Mouse (Mus musculus) stomach, postnatal 0 days (tissue): ENCODE measurements around the gene Rassf8. TPM values are rescaled to one million over a fixed set of nuclear protein-coding genes. Genes with fewer than 3 reads are reported as not detected.

ENCODE experiments used
- ATAC-seq: fragments of 200-750 bp; cut with Nextera tagmentation; 2 replicates; pipeline ENCODE4 v1.8.0; 2017; ENCODE audit not compliant: low FRiP score, low TSS enrichment
- DNase-seq: peaks from one replicate; pipeline ENCODE4 v3.0.0-alpha.2; 2016; ENCODE audit warnings: low spot score
- H3K27ac ChIP-seq: fragments of 300-500 bp; sonication (generic); replicated peaks from 2 replicates; pipeline ENCODE4 v1.5.1; 2014; ENCODE audit warnings: mild to moderate bottlenecking, control low read depth
- H3K27me3 ChIP-seq: fragments of 300-500 bp; sonication (generic); 2 replicates; pipeline ENCODE4 v1.6.1; 2014; ENCODE audit warnings: low read length; ENCODE audit not compliant: control insufficient read depth, insufficient read depth
- H3K36me3 ChIP-seq: fragments of 300-500 bp; sonication (generic); 2 replicates; pipeline ENCODE4 v1.6.1; 2014; ENCODE audit warnings: low read length, mixed read lengths; ENCODE audit not compliant: control insufficient read depth, insufficient read depth
- H3K4me1 ChIP-seq: fragments of 300-500 bp; sonication (generic); replicated peaks from 2 replicates; pipeline ENCODE4 v1.6.1; 2014; ENCODE audit warnings: antibody characterized with exemption; ENCODE audit not compliant: control insufficient read depth, insufficient read depth
- H3K4me2 ChIP-seq: fragments of 300-500 bp; sonication (generic); replicated peaks from 2 replicates; pipeline ENCODE4 v1.6.1; 2014; ENCODE audit warnings: low read depth, mild to moderate bottlenecking, control low read depth, moderate library complexity
- H3K4me3 ChIP-seq: fragments of 300-500 bp; sonication (generic); 2 replicates; pipeline ENCODE4 v1.5.1; 2014; ENCODE audit warnings: low read depth, low read length, control low read depth
- H3K9ac ChIP-seq: fragments of 300-500 bp; sonication (generic); 2 replicates; pipeline ENCODE4 v1.6.1; 2014; ENCODE audit warnings: mild to moderate bottlenecking, low read length, control low read depth, mixed read lengths
- H3K9me3 ChIP-seq: fragments of 300-500 bp; sonication (generic); 2 replicates; pipeline ENCODE4 v1.6.1; 2016; ENCODE audit warnings: low read length; ENCODE audit not compliant: control insufficient read depth
- CTCF ChIP-seq: IDR thresholded peaks from 2 replicates; pipeline ENCODE4 v1.5.1; 2016; ENCODE audit warnings: antibody characterized with exemption, low read depth, mild to moderate bottlenecking, moderate library complexity
- EP300 ChIP-seq: optimal IDR thresholded peaks from 2 replicates; pipeline ENCODE3; 2016; ENCODE audit warnings: antibody characterized with exemption
- WGBS: fragments of 180-500 bp; shearing (Covaris S2); extraction: QIAGEN DNeasy Blood & Tissue Kit; methylation state at CpG from one replicate; pipeline ENCODE4 v1.1.7; 2014; 5-methylcytosine and 5-hydroxymethylcytosine counted together
- polyA plus RNA-seq: library from polyadenylated mRNA; unstranded; fragments of >200 nt; fragmentation: Nextera tagmentation; extraction: Ambion mirVana; gene quantifications from 2 replicates; pipeline ENCODE4 v1.2.1, GENCODE M21; 2015

The Rassf8 gene
- polyA plus RNA-seq, 1 experiment from 2014 or later, result 5.9 TPM

DNA sequence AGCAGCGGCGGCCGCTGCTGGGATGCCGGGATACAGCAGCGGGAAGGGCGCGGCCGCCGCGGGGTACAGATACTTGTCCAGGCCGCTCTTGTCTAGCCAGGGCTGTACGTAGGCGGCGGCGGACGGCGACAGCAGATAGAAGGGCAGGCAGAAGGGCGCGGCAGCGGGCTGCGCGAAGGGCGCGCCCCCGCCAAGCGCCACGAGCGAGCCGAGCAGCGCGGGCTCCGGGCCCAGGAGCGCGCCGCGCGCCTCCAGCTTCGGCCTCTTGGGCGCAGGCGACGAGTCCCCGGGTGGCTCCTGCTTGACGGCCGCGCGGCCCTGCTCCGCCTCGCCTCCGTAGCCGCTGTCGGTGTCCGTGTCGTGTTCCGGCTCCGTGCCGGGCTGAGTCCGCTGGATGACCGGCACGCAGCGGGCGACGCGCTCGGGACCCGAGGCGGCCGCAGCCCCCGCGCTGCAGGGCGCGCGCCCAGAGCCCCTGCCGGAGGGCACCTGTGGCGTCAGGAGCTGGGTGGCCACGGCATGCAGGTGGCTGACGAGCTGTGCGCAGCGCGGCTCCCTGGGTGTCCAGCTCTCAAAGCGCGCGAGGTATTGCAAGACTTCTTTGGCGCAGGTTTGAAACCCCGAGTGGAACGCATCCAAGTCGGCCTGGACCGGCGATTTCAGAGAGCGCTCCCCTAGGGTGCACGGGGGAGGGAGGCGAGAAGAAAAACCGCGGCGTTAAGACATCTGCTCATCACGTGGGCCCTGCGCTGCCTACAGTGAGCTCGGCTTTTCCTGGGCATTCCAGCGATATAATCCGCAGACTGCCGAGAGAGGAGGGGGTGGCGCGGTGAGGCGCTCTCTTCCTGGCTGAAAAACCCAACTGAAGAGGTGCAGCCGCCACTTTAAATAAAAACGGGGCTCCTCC, 116.8 kb downstream of the Rassf8 start:
- DNase-seq (peak; percentile 54), ATAC-seq (peak; percentile 57)
- Histone ChIP-seq H3K27ac (no peak overlapping the region), H3K4me3 (peak overlapping the region; percentile 54), H3K4me1 (no peaks in the 10 kb centered on the region), H3K27me3 (peaks cover 6% of the 10 kb centered on the region; the same call in 1 of the 2 replicates), H3K4me2 (peak overlapping the region; percentile 98), H3K9ac (peak overlapping the region; percentile 60), H3K36me3 (no peaks in the 10 kb centered on the region), H3K9me3 (no peaks in the 10 kb centered on the region)
- under 1% methylated on average over 97 of the region's 105 CpGs for WGBS
- TF ChIP-seq EP300, result no peak
- TF ChIP-seq CTCF, result no peak

DNA sequence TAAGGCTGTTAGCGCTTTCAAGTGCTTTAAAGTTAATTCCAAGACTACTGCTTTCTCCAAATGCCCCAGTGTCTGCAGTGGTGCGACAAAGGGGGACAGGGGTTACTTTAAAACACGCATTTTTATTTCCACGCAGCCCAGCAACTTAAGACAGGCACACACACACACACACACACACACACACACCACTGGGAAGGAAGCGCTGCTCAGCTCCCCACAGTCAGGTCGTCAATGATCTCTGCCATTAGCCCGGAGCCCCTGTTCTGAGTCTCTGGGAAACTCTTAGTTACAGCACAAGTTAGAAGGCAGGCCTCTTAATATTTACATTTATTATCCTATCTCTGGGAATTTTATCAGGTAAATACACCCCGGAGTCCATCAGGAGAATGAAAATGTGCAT, 117.6 kb downstream of the Rassf8 start:
- Histone ChIP-seq H3K27me3 (peaks cover 6% of the 10 kb centered on the region; the same call in 1 of the 2 replicates), H3K36me3 (no peaks in the 10 kb centered on the region)
- TF ChIP-seq CTCF (no peak), EP300 (no peak)

DNA sequence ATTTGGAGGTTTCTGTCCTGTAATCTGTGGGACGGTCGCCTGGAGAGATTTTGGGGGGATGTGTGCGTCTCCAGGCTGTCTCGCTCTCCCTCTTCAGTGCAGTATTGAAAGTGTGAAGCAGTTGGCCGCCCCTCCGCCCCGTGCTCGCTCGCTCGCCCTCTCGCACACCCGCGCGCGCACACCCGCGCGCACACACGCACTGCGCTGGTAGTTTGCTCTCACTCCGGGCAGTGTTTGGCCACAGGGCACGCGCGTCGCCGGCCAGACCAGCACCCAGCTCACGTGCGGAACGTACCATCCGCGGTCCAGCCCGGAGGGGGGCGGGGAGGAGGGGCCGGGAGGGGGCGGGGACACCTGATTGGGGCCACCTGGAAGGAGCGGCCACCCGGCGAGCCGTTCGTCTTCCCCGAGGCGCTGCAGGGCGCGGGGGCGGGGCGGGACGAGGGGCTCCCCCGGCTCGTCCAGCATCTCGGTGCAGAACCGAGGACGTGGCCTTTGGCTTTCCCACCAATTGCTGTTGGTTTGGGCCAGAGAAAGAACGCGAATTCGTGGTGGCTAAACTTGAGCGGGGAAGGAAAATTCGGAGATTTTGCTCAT, 118.8 kb downstream of the Rassf8 start, which contains the start of gene Bhlhe41:
Gene Bhlhe41, minus strand, starts transcription at position 270 of the 597 bp plus-strand sequence.
- H3K4me3 ChIP-seq, result peak within 1 kb of the TSS; percentile 54
- H3K27ac ChIP-seq, result peak within 1 kb of the TSS; percentile 56
- DNase-seq (peak; percentile 73), ATAC-seq (peak; percentile 62)
- peak within 1 kb of the TSS; percentile 93 for H3K4me2 ChIP-seq
- H3K9me3 ChIP-seq, result no peaks in the 10 kb centered on the region
- peak within 1 kb of the TSS; percentile 63 for H3K9ac ChIP-seq
- TF ChIP-seq CTCF (no peak), EP300 (no peak)
- no peaks in the 10 kb centered on the region for H3K4me1 ChIP-seq
- H3K36me3 ChIP-seq, result no peaks in the 10 kb centered on the region
- H3K27me3 ChIP-seq, result peaks cover 6% of the 10 kb centered on the region; the same call in 1 of the 2 replicates
- 2% methylated on average over 48 of the region's 57 CpGs for WGBS

More for the DNA sequence above, 117.6 kb downstream of the Rassf8 start:
- DNase-seq (no peak), ATAC-seq (no peak)
- Histone ChIP-seq H3K4me2 (peak overlapping the region; percentile 98), H3K9ac (no peak overlapping the region), H3K9me3 (no peaks in the 10 kb centered on the region), H3K27ac (no peak overlapping the region), H3K4me1 (no peaks in the 10 kb centered on the region), H3K4me3 (peak overlapping the region; percentile 54)
- WGBS, result 7% methylated on average over 8 of the region's 8 CpGs

DNA sequence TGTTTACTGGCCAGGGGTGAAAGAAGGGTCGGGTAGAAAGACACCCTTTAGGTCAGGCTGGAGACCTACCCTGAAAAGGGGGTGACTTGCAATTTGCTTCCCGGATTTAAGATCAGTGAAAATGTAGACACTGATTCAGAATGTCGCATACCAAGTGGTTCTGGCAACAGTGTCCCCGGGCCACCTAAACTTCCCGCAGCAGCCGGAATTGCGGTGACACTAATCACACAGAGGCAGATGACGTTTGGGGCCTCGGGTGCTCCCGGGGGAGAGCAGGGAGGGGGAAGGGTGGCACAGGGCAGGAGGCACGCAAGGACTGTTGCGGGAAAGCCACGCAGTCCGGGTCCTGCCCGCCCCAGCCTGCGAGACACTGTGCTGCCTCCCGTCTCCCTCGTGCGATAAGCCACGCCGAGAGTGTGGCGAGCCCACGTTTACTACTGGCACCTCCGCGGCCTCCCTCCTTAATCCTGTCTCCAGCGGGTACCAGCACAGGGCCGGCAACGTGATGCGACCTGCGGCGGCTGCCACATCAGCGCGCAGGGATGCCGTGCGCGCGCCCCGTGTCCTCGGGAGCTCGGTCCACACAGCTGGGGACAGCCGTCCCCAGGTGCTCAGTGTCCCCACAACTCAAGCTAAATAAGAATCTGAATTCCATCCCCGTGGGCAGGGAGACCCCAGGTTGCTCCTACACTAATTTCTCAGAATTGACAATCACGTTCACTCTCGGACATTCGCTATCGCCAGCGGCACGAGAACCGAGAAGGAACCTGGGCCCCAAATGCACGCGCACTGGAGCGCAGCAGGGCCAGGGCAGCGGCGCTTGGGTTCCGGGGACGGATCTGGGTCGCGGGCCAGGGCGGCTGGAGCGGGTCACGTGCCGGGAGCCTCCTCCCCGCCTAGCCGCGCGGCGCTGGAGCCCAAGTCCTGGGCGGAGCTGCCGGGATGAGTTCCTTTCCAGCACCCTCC, 119.6 kb downstream of the Rassf8 start:
- DNase-seq (peak; percentile 78), ATAC-seq (peak; percentile 82)
- TF ChIP-seq EP300 (no peak), CTCF (no peak)
- peaks cover 6% of the 10 kb centered on the region; the same call in 1 of the 2 replicates for H3K27me3 ChIP-seq
- H3K36me3 ChIP-seq, result no peaks in the 10 kb centered on the region
- no peaks in the 10 kb centered on the region for H3K4me1 ChIP-seq
- H3K27ac ChIP-seq, result peak overlapping the region; percentile 56
- no peaks in the 10 kb centered on the region for H3K9me3 ChIP-seq
- peak overlapping the region; percentile 54 for H3K4me3 ChIP-seq
- peak overlapping the region; percentile 63 for H3K9ac ChIP-seq
- WGBS, result under 1% methylated on average over 69 of the region's 69 CpGs
- H3K4me2 ChIP-seq, result peak overlapping the region; percentile 93

DNA sequence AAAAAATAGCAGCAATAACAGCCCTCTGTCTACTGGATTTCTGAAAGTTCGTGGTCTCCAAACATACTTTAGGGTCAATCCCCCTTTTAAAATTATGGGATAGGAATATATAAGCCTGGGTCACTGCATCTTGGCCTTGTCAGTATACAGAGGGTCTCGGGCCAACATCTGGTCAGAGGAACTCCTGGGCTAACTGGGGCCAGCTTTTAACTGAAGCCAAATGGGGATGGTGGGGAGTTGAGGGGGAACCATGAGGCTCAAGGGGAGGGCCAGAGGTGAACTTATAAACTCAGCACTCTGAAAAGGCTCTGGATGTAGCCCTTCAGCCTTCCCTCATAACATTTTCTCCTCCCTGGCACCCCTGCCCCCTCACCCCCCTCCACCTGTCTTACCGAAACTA, 120.6 kb downstream of the Rassf8 start:
- TF ChIP-seq CTCF (no peak), EP300 (no peak)
- Histone ChIP-seq H3K36me3 (no peaks in the 10 kb centered on the region), H3K9me3 (no peaks in the 10 kb centered on the region), H3K4me2 (no peak overlapping the region), H3K4me3 (0 out of 2 replicates have a peak overlapping the region, but pooled peaks have one; percentile 54), H3K27ac (no peak overlapping the region), H3K4me1 (no peaks in the 10 kb centered on the region), H3K27me3 (peaks cover 6% of the 10 kb centered on the region; the same call in 1 of the 2 replicates), H3K9ac (no peak overlapping the region)
- 46% methylated on average over 3 of the region's 3 CpGs for WGBS
- DNase-seq (no peak), ATAC-seq (no peak)

Other genes starting within 250 kb of the Rassf8 start
- gene Lmntd1, start 132.4 kb upstream of the Rassf8 start, polyA plus RNA-seq, result 0.16 and 0.18 TPM in 2 replicates
- gene Tuba3b, start 131.0 kb upstream of the Rassf8 start, polyA plus RNA-seq, result not detected in 2 replicates
- gene Bhlhe41, start 118.8 kb downstream of the Rassf8 start, polyA plus RNA-seq, result 1.3 and 1.6 TPM in 2 replicates
- 8.0 and 8.1 TPM in 2 replicates for gene Sspn, start 184.9 kb downstream of the Rassf8 start, polyA plus RNA-seq